Mouse (Mus musculus) limb, embryonic 11.5 days (tissue): ENCODE results near the gene Fxyd3. TPM values are rescaled to one million over a fixed set of nuclear protein-coding genes. Genes with fewer than 3 reads are reported as not detected.

Experiments used
- ATAC-seq: fragments of 200-750 bp; cut with Nextera tagmentation; 2 replicates; pipeline ENCODE4 v1.8.0; 2017; ENCODE audit warnings: low read depth; ENCODE audit not compliant: insufficient number of reproducible peaks, low FRiP score, low TSS enrichment
- DNase-seq: peaks from one replicate; pipeline ENCODE4 v3.0.0-alpha.2; 2015; ENCODE audit warnings: low spot score
- H3K27ac ChIP-seq: fragments of 300-500 bp; sonication (generic); replicated peaks from 2 replicates; pipeline ENCODE4 v1.5.1; 2014; ENCODE audit warnings: low read depth, mild to moderate bottlenecking, low read length
- H3K27me3 ChIP-seq: fragments of 300-500 bp; sonication (generic); 2 replicates; pipeline ENCODE4 v1.6.1; 2014; ENCODE audit warnings: mild to moderate bottlenecking, low read length, mixed read lengths; ENCODE audit not compliant: control insufficient read depth, insufficient read depth
- H3K36me3 ChIP-seq: fragments of 300-500 bp; sonication (generic); 2 replicates; pipeline ENCODE4 v1.6.1; 2014; ENCODE audit warnings: mild to moderate bottlenecking, low read length, moderate library complexity, mixed read lengths; ENCODE audit not compliant: control insufficient read depth, insufficient read depth
- H3K4me1 ChIP-seq: fragments of 300-500 bp; sonication (generic); 2 replicates; pipeline ENCODE4 v1.6.1; 2014; ENCODE audit warnings: low read length, mixed read lengths; ENCODE audit not compliant: control insufficient read depth, insufficient read depth
- H3K4me2 ChIP-seq: fragments of 300-500 bp; sonication (generic); 2 replicates; pipeline ENCODE4 v1.6.1; 2014; ENCODE audit warnings: low read depth, mild to moderate bottlenecking, moderate library complexity; ENCODE audit not compliant: severe bottlenecking
- H3K4me3 ChIP-seq: fragments of 300-500 bp; sonication (generic); 2 replicates; pipeline ENCODE4 v1.5.1; 2014; ENCODE audit warnings: low read depth, low read length
- H3K9ac ChIP-seq: fragments of 300-500 bp; sonication (generic); 2 replicates; pipeline ENCODE4 v1.6.1; 2014; ENCODE audit warnings: mild to moderate bottlenecking, low read length
- H3K9me3 ChIP-seq: fragments of 300-500 bp; sonication (generic); 2 replicates; pipeline ENCODE4 v1.6.1; 2016; ENCODE audit warnings: low read length; ENCODE audit not compliant: control insufficient read depth
- WGBS: fragments of 180-500 bp; shearing (Covaris S2); extraction: QIAGEN DNeasy Blood & Tissue Kit; methylation state at CpG from one replicate; pipeline ENCODE4 v1.1.7; 2014; 5-methylcytosine and 5-hydroxymethylcytosine counted together
- polyA plus RNA-seq: library from polyadenylated mRNA; unstranded; fragments of >200 nt; fragmentation: Nextera tagmentation; extraction: Ambion mirVana; gene quantifications from 2 replicates; pipeline ENCODE4 v1.2.1, GENCODE M21; 2014

Fxyd3 gene
- polyA plus RNA-seq, 1 experiment from 2014 or later: 17.5 TPM

- Histone ChIP-seq H3K27ac (no peak overlapping the region), H3K4me1 (no peaks in the 10 kb centered on the region), H3K4me3 (no peak overlapping the region), H3K27me3 (no peaks in the 10 kb centered on the region), H3K9me3 (peaks cover 3% of the 10 kb centered on the region; the same call in 1 of the 2 replicates), H3K36me3 (no peaks in the 10 kb centered on the region), H3K9ac (no peak overlapping the region), H3K4me2 (no peak overlapping the region)
- WGBS: 65% methylated on average over 14 of the region's 14 CpGs
- DNase-seq (no peak), ATAC-seq (no peak)
Observed at GRCm38 (mm10) chr7:31082831-31083588, 6.5 kb upstream of the Fxyd3 start.

GRCm38 (mm10) chr7:31082106-31082505, 5.6 kb upstream of the Fxyd3 start:
- H3K27ac ChIP-seq: no peak overlapping the region
- no peak overlapping the region for H3K9ac ChIP-seq
- no peak overlapping the region for H3K4me2 ChIP-seq
- 0 out of 2 replicates have a peak, but pooled peaks cover 2% of the 10 kb centered on the region for H3K4me1 ChIP-seq
- H3K36me3 ChIP-seq: no peaks in the 10 kb centered on the region
- no peak for ATAC-seq
- H3K27me3 ChIP-seq: no peaks in the 10 kb centered on the region
- peaks cover 3% of the 10 kb centered on the region; the same call in 1 of the 2 replicates for H3K9me3 ChIP-seq
- no peak overlapping the region for H3K4me3 ChIP-seq
- DNase-seq: no peak

DNA sequence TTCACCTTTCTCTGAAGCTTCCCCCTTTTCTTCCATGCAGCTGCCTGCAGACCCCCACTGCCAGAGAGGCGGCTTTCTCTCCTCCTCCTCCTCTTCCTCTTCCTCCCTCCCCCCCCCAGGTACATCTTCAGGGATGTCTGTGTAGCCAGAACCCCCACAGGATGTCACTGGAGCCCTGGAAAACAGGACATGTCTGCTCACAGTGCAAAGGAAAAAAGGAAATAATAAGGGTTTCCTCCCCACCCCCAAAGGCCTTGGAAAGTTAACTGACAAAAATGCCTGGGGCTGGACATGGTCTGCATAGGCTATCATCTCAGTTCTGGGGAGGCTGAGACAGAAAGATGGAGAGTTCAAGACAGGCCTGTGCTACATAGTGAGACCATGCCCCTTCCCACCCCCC, 4.6 kb upstream of the Fxyd3 start:
- Histone ChIP-seq H3K9me3 (peaks cover 3% of the 10 kb centered on the region; the same call in 1 of the 2 replicates), H3K4me2 (no peak overlapping the region)

DNA sequence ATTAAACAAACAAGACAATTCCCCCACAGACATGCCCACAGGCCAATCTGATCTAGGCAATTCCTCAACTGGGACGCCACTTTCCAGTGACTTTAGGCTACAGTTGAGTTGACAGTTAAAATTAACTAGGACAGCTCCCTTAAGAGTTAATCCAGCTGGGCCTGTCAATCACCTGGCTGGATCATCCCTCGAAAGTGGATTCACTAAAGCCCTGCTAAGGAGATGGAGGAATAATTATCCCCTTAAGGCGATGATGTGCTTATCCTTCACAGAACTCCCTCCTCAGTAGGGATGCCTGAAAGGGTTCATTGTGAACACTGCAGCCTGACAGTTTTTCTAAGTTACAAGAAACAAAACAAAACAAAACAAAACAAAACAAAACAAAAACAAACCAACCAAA, 4.1 kb upstream of the Fxyd3 start:
- Histone ChIP-seq H3K4me1 (0 out of 2 replicates have a peak, but pooled peaks cover 2% of the 10 kb centered on the region), H3K27ac (no peak overlapping the region), H3K9me3 (peaks cover 3% of the 10 kb centered on the region; the same call in 1 of the 2 replicates), H3K4me3 (no peak overlapping the region), H3K36me3 (no peaks in the 10 kb centered on the region), H3K27me3 (no peaks in the 10 kb centered on the region), H3K4me2 (no peak overlapping the region), H3K9ac (no peak overlapping the region)
- ATAC-seq (no peak), DNase-seq (no peak)
- WGBS: 72% methylated on average over 3 of the region's 3 CpGs

More for the DNA sequence above, 4.6 kb upstream of the Fxyd3 start:
- H3K4me1 ChIP-seq: 0 out of 2 replicates have a peak, but pooled peaks cover 2% of the 10 kb centered on the region
- DNase-seq (no peak), ATAC-seq (no peak)
- H3K27ac ChIP-seq: no peak overlapping the region
- no peaks in the 10 kb centered on the region for H3K36me3 ChIP-seq
- no peak overlapping the region for H3K4me3 ChIP-seq
- 54% methylated on average over 1 of the region's 1 CpGs for WGBS
- H3K27me3 ChIP-seq: no peaks in the 10 kb centered on the region
- H3K9ac ChIP-seq: no peak overlapping the region

DNA sequence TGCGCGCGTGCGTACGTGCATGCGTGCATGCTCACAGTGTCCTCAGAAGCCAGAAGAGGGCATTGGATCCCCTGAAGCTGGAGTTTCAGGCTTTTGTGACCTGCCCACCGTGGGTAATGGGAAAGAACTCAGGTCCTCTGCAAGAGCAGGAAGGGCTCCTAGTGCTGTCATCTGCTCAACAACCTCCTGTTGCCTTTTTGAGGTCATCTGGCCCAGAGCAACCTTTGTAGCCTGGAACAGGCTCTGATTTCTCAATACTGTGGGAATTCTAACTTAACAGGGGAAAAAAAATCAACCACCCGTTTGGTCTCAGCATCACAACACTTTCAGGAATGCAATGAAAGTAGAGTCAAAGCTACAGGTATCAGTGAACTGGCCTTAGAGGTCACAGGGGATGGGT, 3.2 kb upstream of the Fxyd3 start:
- ATAC-seq: no peak
- Histone ChIP-seq H3K4me2 (no peak overlapping the region), H3K9me3 (peaks cover 3% of the 10 kb centered on the region; the same call in 1 of the 2 replicates), H3K9ac (no peak overlapping the region), H3K4me3 (no peak overlapping the region), H3K27ac (no peak overlapping the region), H3K36me3 (no peaks in the 10 kb centered on the region), H3K27me3 (no peaks in the 10 kb centered on the region), H3K4me1 (0 out of 2 replicates have a peak, but pooled peaks cover 2% of the 10 kb centered on the region)
- 83% methylated on average over 8 of the region's 8 CpGs for WGBS
- DNase-seq: no peak

DNA sequence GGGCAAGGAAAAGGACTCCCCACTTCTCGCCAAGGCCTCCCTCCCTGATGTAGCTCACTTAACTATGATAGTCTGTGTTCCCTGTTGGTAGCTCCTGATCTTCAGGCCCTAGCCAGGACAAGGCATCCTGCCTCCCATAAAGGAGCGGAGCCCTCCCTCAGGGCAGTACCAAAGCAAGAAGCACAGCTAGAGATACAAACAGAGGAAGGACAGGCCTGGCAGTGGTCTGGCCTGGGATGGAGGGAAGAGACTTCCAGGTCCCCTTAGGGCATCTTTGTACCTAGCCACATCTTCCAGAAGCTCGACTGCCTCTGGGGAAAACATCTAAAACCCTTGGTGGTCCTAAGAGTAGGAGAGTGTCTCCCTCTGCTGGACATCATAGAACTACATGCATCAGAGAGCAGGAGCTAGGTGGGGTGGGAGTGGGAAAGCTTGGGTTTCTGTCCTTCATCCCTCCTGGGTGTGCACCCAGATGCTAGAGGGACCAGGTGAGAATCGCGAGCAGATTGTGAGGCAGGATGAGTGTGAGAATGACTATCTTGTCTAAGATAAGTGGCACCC, 1.5 kb upstream of the Fxyd3 start:
- 46% methylated on average over 5 of the region's 5 CpGs for WGBS

GRCm38 (mm10) chr7:31077470-31077869, 966 bp upstream of the Fxyd3 start:
- Histone ChIP-seq H3K36me3 (no peaks in the 10 kb centered on the region), H3K4me2 (no peak overlapping the region), H3K9me3 (peaks cover 3% of the 10 kb centered on the region; the same call in 1 of the 2 replicates), H3K9ac (no peak overlapping the region), H3K27me3 (no peaks in the 10 kb centered on the region), H3K4me3 (no peak overlapping the region), H3K4me1 (0 out of 2 replicates have a peak, but pooled peaks cover 2% of the 10 kb centered on the region), H3K27ac (0 out of 2 replicates have a peak overlapping the region, but pooled peaks have one; percentile 21)
- WGBS: 52% methylated on average over 6 of the region's 6 CpGs
- ATAC-seq: peak; percentile 62
- no peak for DNase-seq

More for the DNA sequence above, 1.5 kb upstream of the Fxyd3 start:
- Histone ChIP-seq H3K4me1 (0 out of 2 replicates have a peak, but pooled peaks cover 2% of the 10 kb centered on the region), H3K4me3 (no peak overlapping the region), H3K27ac (0 out of 2 replicates have a peak overlapping the region, but pooled peaks have one; percentile 30), H3K4me2 (no peak overlapping the region), H3K36me3 (no peaks in the 10 kb centered on the region), H3K27me3 (no peaks in the 10 kb centered on the region), H3K9me3 (peaks cover 3% of the 10 kb centered on the region; the same call in 1 of the 2 replicates), H3K9ac (no peak overlapping the region)
- peak; percentile 17; the same call in 1 of the 2 replicates for ATAC-seq
- DNase-seq: peak; percentile 49

DNA sequence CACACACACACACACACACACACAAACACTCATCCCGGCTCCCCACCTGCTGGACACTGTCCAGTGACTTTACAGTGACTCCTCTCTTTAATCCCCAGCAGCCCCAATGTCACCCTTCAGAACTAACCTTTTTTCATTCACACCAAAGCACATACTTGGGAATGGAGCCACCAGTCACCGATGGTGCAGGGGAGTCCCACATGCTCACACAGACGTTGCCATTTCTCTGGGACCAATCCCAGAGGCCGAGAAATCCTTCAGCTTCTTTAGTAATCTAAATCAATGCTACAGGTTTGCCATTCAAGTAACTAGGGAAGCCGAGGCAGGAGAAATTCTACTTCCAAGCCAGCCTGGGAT, 1.8 kb downstream of the Fxyd3 start:
- WGBS: 65% methylated on average over 5 of the region's 5 CpGs

More for the DNA sequence above, 1.8 kb downstream of the Fxyd3 start:
- Histone ChIP-seq H3K27me3 (no peaks in the 10 kb centered on the region), H3K36me3 (no peaks in the 10 kb centered on the region), H3K4me3 (no peak overlapping the region), H3K27ac (no peak overlapping the region), H3K4me1 (0 out of 2 replicates have a peak, but pooled peaks cover 2% of the 10 kb centered on the region), H3K4me2 (no peak overlapping the region), H3K9ac (no peak overlapping the region), H3K9me3 (no peaks in the 10 kb centered on the region)
- no peak for ATAC-seq
- DNase-seq: no peak
